Mouse (Mus musculus) ES-CJ7 (cell line): ENCODE measurements around the gene Reps2.

Source experiments
- DNase-seq: peaks from one replicate; pipeline ENCODE4 v3.0.0; 2011; ENCODE audit warnings: low read depth, low spot score

Gene Reps2

GRCm38 (mm10) chrX:162643091-162643788 lies at the start of gene Reps2:
Reps2 (minus strand) TSS chrX:162643649.
- peak; percentile 75 for DNase-seq

GRCm38 (mm10) chrX:162691272-162691671 lies 47.8 kb upstream of the Reps2 start:
- no peak for DNase-seq

GRCm38 (mm10) chrX:162685394-162685793 lies 41.9 kb upstream of the Reps2 start:
- no peak for DNase-seq

- DNase-seq: peak; percentile 27
Measured at GRCm38 (mm10) chrX:162679506-162679905, 36.1 kb upstream of the Reps2 start.

- no peak for DNase-seq
Measured at GRCm38 (mm10) chrX:162678820-162679219, 35.4 kb upstream of the Reps2 start.

GRCm38 (mm10) chrX:162666166-162666565 lies 22.7 kb upstream of the Reps2 start:
- no peak for DNase-seq

GRCm38 (mm10) chrX:162660182-162660581 lies 16.7 kb upstream of the Reps2 start:
- no peak for DNase-seq

GRCm38 (mm10) chrX:162653518-162653917 lies 10.1 kb upstream of the Reps2 start:
- DNase-seq: no peak

- DNase-seq: no peak
Measured at GRCm38 (mm10) chrX:162652445-162652844, 9.0 kb upstream of the Reps2 start.

GRCm38 (mm10) chrX:162651125-162651524 lies 7.7 kb upstream of the Reps2 start:
- no peak for DNase-seq

GRCm38 (mm10) chrX:162643789-162644092 lies 292 bp upstream of the Reps2 start:
- DNase-seq: no peak

- DNase-seq: no peak
Measured at GRCm38 (mm10) chrX:162642402-162643090, 903 bp downstream of the Reps2 start.

- DNase-seq: no peak
Measured at GRCm38 (mm10) chrX:162641764-162642163, 1.7 kb downstream of the Reps2 start.

GRCm38 (mm10) chrX:162635159-162635558 lies 8.3 kb downstream of the Reps2 start:
- no peak for DNase-seq

- no peak for DNase-seq
Measured at GRCm38 (mm10) chrX:162622091-162622437, 21.4 kb downstream of the Reps2 start.

- no peak for DNase-seq
Measured at GRCm38 (mm10) chrX:162621194-162622090, 22.0 kb downstream of the Reps2 start.

GRCm38 (mm10) chrX:162619705-162620104 lies 23.7 kb downstream of the Reps2 start:
- DNase-seq: no peak

- DNase-seq: no peak
Measured at GRCm38 (mm10) chrX:162618547-162618946, 24.9 kb downstream of the Reps2 start.

GRCm38 (mm10) chrX:162606113-162606512 lies 37.3 kb downstream of the Reps2 start:
- DNase-seq: no peak

- no peak for DNase-seq
Measured at GRCm38 (mm10) chrX:162599666-162600065, 43.8 kb downstream of the Reps2 start.

GRCm38 (mm10) chrX:162591005-162591801 lies 52.2 kb downstream of the Reps2 start:
- DNase-seq: no peak
